10 mouse cellular contexts compared by ENCODE assay signal in the genomic region with DNA sequence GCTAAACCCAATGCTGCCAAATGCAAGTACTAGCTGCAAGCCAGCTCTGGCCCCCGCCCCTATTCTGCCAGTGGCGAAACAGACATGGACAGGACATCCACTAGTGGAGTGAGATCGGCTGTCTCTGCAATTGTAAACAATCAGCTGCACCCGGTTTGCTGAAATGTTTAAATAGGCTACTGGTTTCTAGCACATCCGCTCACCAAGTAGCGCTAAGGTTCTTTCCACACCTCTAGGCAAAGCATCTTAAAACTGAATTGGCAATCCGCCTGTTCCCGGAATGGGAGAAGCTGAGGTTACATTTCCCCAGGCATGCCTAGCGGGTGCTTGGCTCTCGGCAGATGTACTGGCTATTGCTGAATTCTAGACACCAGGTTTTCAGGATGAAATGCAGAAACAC. TPM values are rescaled to one million over a fixed set of nuclear protein-coding genes. Genes with fewer than 3 reads are reported as not detected.
DNase-seq lines count a peak whose midpoint lies in the region; ATAC-seq and TF ChIP-seq lines count a peak whose summit lies in the region.
"Had no signal": no experiment of that assay in that cellular context is flagged by ENCODE, and none has a peak within 500 bp of the region (broad histone marks: within the 10 kb centered on the region; RNA-seq: fewer than 3 reads in every experiment).

No protein-coding gene starts in this region.

- no peaks in the 10 kb centered on the region for H3K4me1 ChIP-seq in cerebellum, adult 2 months (ENCODE audit: control insufficient read depth, insufficient read depth, low read length)
- no peaks in the 10 kb centered on the region for H3K4me1 ChIP-seq in embryonic facial prominence, embryonic 12.5 days
- no peaks in the 10 kb centered on the region for H3K4me1 ChIP-seq in hindbrain, postnatal 0 days (ENCODE audit: insufficient read depth, low read length)
- no peaks in the 10 kb centered on the region for H3K4me1 ChIP-seq in midbrain, embryonic 15.5 days
- H3K4me1 ChIP-seq: lung, embryonic 15.5 days had no signal

- peak overlapping the region; percentile 63 for H3K4me3 ChIP-seq in cerebellum, adult 2 months (replicated peaks; ENCODE audit: insufficient read depth, low read depth, low read length)
- no peak overlapping the region for H3K4me3 ChIP-seq in embryonic facial prominence, embryonic 12.5 days
- peak overlapping the region; percentile 43 for H3K4me3 ChIP-seq in hindbrain, postnatal 0 days (ENCODE audit: low read length)
- H3K4me3 ChIP-seq in midbrain, embryonic 15.5 days: peak overlapping the region; percentile 48
- H3K4me3 ChIP-seq: gastrocnemius, adult 2 months; lung, embryonic 15.5 days had no signal

- peak; percentile 10; the same call in 1 of the 2 replicates for TF ChIP-seq POLR2A in cerebellum, adult 2 months (IDR thresholded peaks at IDR 0.05; ENCODE audit: borderline replicate concordance, insufficient read depth, low read length)

- H3K36me3 ChIP-seq in embryonic facial prominence, embryonic 12.5 days: no peaks in the 10 kb centered on the region
- H3K36me3 ChIP-seq in hindbrain, postnatal 0 days (ENCODE audit: insufficient read depth, low read length): no peaks in the 10 kb centered on the region
- H3K36me3 ChIP-seq in midbrain, embryonic 15.5 days (replicated peaks): no peaks in the 10 kb centered on the region
- H3K36me3 ChIP-seq: lung, embryonic 15.5 days had no signal

- no peak for TF ChIP-seq CTCF in cerebellum, adult 2 months (IDR thresholded peaks at IDR 0.05; ENCODE audit: borderline replicate concordance, insufficient read depth, low read depth, low read length)
- no peak for TF ChIP-seq CTCF in hindbrain, postnatal 0 days (IDR thresholded peaks at IDR 0.05; ENCODE audit: low read depth)

- H3K27ac ChIP-seq in cerebellum, adult 2 months (ENCODE audit: insufficient read depth, low read length): peak overlapping the region; percentile 99
- H3K27ac ChIP-seq in embryonic facial prominence, embryonic 12.5 days: no peak overlapping the region
- no peak overlapping the region for H3K27ac ChIP-seq in hindbrain, postnatal 0 days
- H3K27ac ChIP-seq in midbrain, embryonic 15.5 days: 0 out of 2 replicates have a peak overlapping the region, but pooled peaks have one; percentile 50
- H3K27ac ChIP-seq: gastrocnemius, adult 2 months; lung, embryonic 15.5 days had no signal

- H3K4me2 ChIP-seq in embryonic facial prominence, embryonic 12.5 days (replicated peaks): peak overlapping the region; percentile 55
- H3K4me2 ChIP-seq in hindbrain, postnatal 0 days (ENCODE audit: low read depth, low read length): peak overlapping the region; percentile 59
- H3K4me2 ChIP-seq in midbrain, embryonic 15.5 days: peak overlapping the region; percentile 67
- H3K4me2 ChIP-seq: lung, embryonic 15.5 days had no signal

- H3K27me3 ChIP-seq in cerebellum, adult 2 months (ENCODE audit: control insufficient read depth, insufficient read depth, low read length): no peaks in the 10 kb centered on the region
- H3K27me3 ChIP-seq in embryonic facial prominence, embryonic 12.5 days: no peaks in the 10 kb centered on the region
- no peaks in the 10 kb centered on the region for H3K27me3 ChIP-seq in hindbrain, postnatal 0 days (ENCODE audit: insufficient read depth, low read length)
- H3K27me3 ChIP-seq in midbrain, embryonic 15.5 days (replicated peaks): no peaks in the 10 kb centered on the region

- WGBS in cerebellum, adult 2 months: 10% methylated on average over 10 of the region's 10 CpGs
- 27% methylated on average over 10 of the region's 10 CpGs for WGBS in embryonic facial prominence, embryonic 12.5 days
- 32% methylated on average over 10 of the region's 10 CpGs for WGBS in hindbrain, postnatal 0 days
- WGBS in midbrain, embryonic 15.5 days: 24% methylated on average over 10 of the region's 10 CpGs

- DNase-seq in cerebellum, adult 2 months: peak; percentile 69 to 75
- DNase-seq in hindbrain, postnatal 0 days (ENCODE audit: low spot score): peak; percentile 26
- DNase-seq in gastrocnemius, postnatal 10 days: no peak
- DNase-seq in ovary, postnatal 36 days (ENCODE audit: low spot score): no peak
- no peak for DNase-seq in heart, adult 11 months
- no peak for DNase-seq in lung, adult 18-20 months
- DNase-seq: gastrocnemius, adult 2 months had no signal

- H3K9ac ChIP-seq in embryonic facial prominence, embryonic 12.5 days: no peak overlapping the region
- H3K9ac ChIP-seq in hindbrain, postnatal 0 days (replicated peaks; ENCODE audit: low read length): peak overlapping the region; percentile 31; the same call in 1 of the 2 replicates
- H3K9ac ChIP-seq in midbrain, embryonic 15.5 days: peak overlapping the region; percentile 40
- H3K9ac ChIP-seq: lung, embryonic 15.5 days had no signal

- H3K9me3 ChIP-seq in embryonic facial prominence, embryonic 12.5 days: no peaks in the 10 kb centered on the region
- no peaks in the 10 kb centered on the region for H3K9me3 ChIP-seq in hindbrain, postnatal 0 days (ENCODE audit: low read length)
- H3K9me3 ChIP-seq in midbrain, embryonic 15.5 days: no peaks in the 10 kb centered on the region
- H3K9me3 ChIP-seq: lung, embryonic 15.5 days had no signal

- ATAC-seq in embryonic facial prominence, embryonic 12.5 days (ENCODE audit: insufficient number of reproducible peaks, insufficient read depth, low FRiP score, low TSS enrichment): no peak
- no peak for ATAC-seq in hindbrain, postnatal 0 days
- no peak for ATAC-seq in midbrain, embryonic 15.5 days (replicated peaks)

RNA-seq across cellular contexts. Expression of gene Tenm1, which starts 1.8 kb away (rescaled TPM):
- polyA plus RNA-seq in cerebellum, adult 2 months (2012; rRNA removed): 46.4 and 56.4 TPM in 2 replicates
- 1.2 and 1.3 TPM in 2 replicates for polyA plus RNA-seq in embryonic facial prominence, embryonic 12.5 days (2016; fragmentation: Nextera tagmentation; extraction: Ambion mirVana)
- 54.4 and 56.4 TPM in 2 replicates for total RNA-seq in hindbrain, postnatal 0 days (2014; rRNA removed)
- 20.9 and 24.4 TPM in 2 replicates for polyA plus RNA-seq in hindbrain, postnatal 0 days (2015; fragmentation: Nextera tagmentation; extraction: Ambion mirVana)
- 36.6 and 39.2 TPM in 2 replicates for polyA plus RNA-seq in midbrain, embryonic 15.5 days (2015; fragmentation: Nextera tagmentation; extraction: Ambion mirVana)
- under 1 TPM; 0.25 to 0.40 TPM for total RNA-seq in gastrocnemius, postnatal 10 days (2021)
- total RNA-seq: gastrocnemius, adult 2 months had no signal

Comparison
In these comparisons a context has a peak if more than half of its experiments do, and no peak if none do; other contexts are left out.
1. DNase-seq: peak in cerebellum, adult 2 months (2 of 2) and hindbrain, postnatal 0 days (single experiment); none in gastrocnemius, postnatal 10 days (single experiment), ovary, postnatal 36 days (single experiment), heart, adult 11 months (single experiment) and lung, adult 18-20 months (0 of 2).
2. H3K27ac ChIP-seq: peak in cerebellum, adult 2 months (single experiment) and midbrain, embryonic 15.5 days (single experiment); none in embryonic facial prominence, embryonic 12.5 days (single experiment) and hindbrain, postnatal 0 days (single experiment).
3. Peak in every context shown above with its lines, with median percentiles within 50 percentile points of each other: H3K4me2 ChIP-seq.